Mouse (Mus musculus) fibroblast of lung, adult 2 months (primary cell): ENCODE measurements at regions not wholly inside any gene's neighbourhood (a gene's known extent, or its start where the extent isn't known, plus 50 kb on each side); places are given as distances from the start of the nearest gene placed in this dataset.

Experiments
- DNase-seq: peaks from one replicate; pipeline ENCODE4 v3.0.0-alpha.2; 2011; ENCODE audit warnings: low read depth

- DNase-seq, result no peak
These were observed 268.5 kb downstream of the Dio2 start for GRCm38 (mm10) chr12:90469754-90470153.

- no peak for DNase-seq
These were observed 278.1 kb downstream of the Dio2 start for GRCm38 (mm10) chr12:90460121-90460520.

GRCm38 (mm10) chr12:90440672-90441071, 297.6 kb downstream of the Dio2 start:
- no peak for DNase-seq

- no peak for DNase-seq
These were observed 312.8 kb downstream of the Dio2 start for GRCm38 (mm10) chr12:90425276-90426063.

GRCm38 (mm10) chr12:90417590-90418221, 320.5 kb downstream of the Dio2 start:
- DNase-seq, result no peak

GRCm38 (mm10) chr12:90408716-90409115, 329.5 kb downstream of the Dio2 start:
- DNase-seq, result no peak

- DNase-seq, result peak; percentile 4
These were observed 339.7 kb downstream of the Dio2 start for GRCm38 (mm10) chr12:90398564-90398963.
